Mouse (Mus musculus): ENCODE data around the gene Pold3.

DNA sequence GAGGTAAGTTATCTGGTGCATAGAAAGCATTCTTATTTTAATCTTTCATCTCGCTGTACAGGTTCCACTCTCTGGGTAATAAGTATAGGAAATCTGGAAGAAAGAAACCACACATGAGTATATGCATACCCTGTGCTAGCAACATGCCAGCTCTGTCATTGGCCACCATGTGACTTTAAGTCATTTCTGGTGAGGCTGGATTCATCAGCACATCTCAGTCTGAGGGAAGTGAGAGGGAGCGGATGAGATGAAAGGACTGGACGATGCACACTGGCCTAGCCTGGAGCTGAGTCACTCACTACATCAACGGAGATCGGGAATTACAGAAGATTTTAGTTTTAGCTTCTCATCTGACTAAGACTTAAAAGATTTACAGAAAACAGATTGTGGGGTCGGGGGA, 38.5 kb downstream of the Pold3 start:
- TF ChIP-seq POLR2A (IDR thresholded peaks at IDR 0.05; ENCODE audit: borderline replicate concordance, low read depth, low read length) (no peak), CTCF (IDR thresholded peaks at IDR 0.05; ENCODE audit: low read depth, low read length) (no peak)
